Comparison of ENCODE assay signal across 17 mouse cellular contexts in genomic region chr12:116196221-116196620, GRCm38 (mm10).
"Had no signal": no experiment of that assay in that cellular context is flagged by ENCODE, and none has a peak within 500 bp of the region (broad histone marks: within the 10 kb centered on the region; RNA-seq: fewer than 3 reads in every experiment).

No protein-coding gene starts in this region.

- H3K36me3 ChIP-seq: liver, embryonic 13.5 days; liver, embryonic 15.5 days; lung, embryonic 15.5 days; midbrain, embryonic 13.5 days; midbrain, embryonic 15.5 days; neural tube, embryonic 12.5 days had no signal

- H3K27me3 ChIP-seq: liver, embryonic 13.5 days; liver, embryonic 15.5 days; lung, embryonic 15.5 days; midbrain, embryonic 13.5 days; midbrain, embryonic 15.5 days; neural tube, embryonic 12.5 days had no signal

- DNase-seq: liver, embryonic 13.5 days; liver, postnatal 0 days; lung, adult 2 months; lung, postnatal 14 days; lung, postnatal 36 days; right cerebral cortex, postnatal 14 days; thymus, adult 2 months; thymus, postnatal 25 days had no signal

- H3K4me3 ChIP-seq: liver, embryonic 13.5 days; liver, embryonic 15.5 days; lung, embryonic 15.5 days; megakaryocyte, embryonic 14.5 days; midbrain, embryonic 13.5 days; midbrain, embryonic 15.5 days; neural tube, embryonic 12.5 days had no signal

- ATAC-seq: liver, postnatal 0 days; lung, postnatal 0 days; midbrain, embryonic 13.5 days; midbrain, embryonic 15.5 days had no signal

- H3K4me1 ChIP-seq: liver, embryonic 13.5 days; liver, embryonic 15.5 days; lung, embryonic 15.5 days; megakaryocyte, embryonic 14.5 days; midbrain, embryonic 13.5 days; midbrain, embryonic 15.5 days had no signal

- H3K9me3 ChIP-seq: liver, embryonic 13.5 days; liver, embryonic 15.5 days; lung, embryonic 15.5 days; megakaryocyte, embryonic 14.5 days; midbrain, embryonic 13.5 days; midbrain, embryonic 15.5 days; neural tube, embryonic 12.5 days had no signal

- H3K27ac ChIP-seq: liver, embryonic 13.5 days; liver, embryonic 15.5 days; lung, embryonic 15.5 days; macrophage; midbrain, embryonic 13.5 days; midbrain, embryonic 15.5 days; neural tube, embryonic 12.5 days had no signal

- H3K9ac ChIP-seq: liver, embryonic 13.5 days; liver, embryonic 15.5 days; liver, postnatal 0 days; lung, embryonic 15.5 days; midbrain, embryonic 13.5 days; midbrain, embryonic 15.5 days; neural tube, embryonic 12.5 days had no signal

- H3K4me2 ChIP-seq: liver, embryonic 13.5 days; liver, embryonic 15.5 days; lung, embryonic 15.5 days; midbrain, embryonic 11.5 days; midbrain, embryonic 13.5 days; midbrain, embryonic 15.5 days; neural tube, embryonic 12.5 days had no signal
